Mouse (Mus musculus) CH12.LX (cell line): Measurements from ENCODE around the gene Cdc40.

ENCODE experiments used
- CTCF ChIP-seq, 2 experiments: IDR thresholded peaks in 1 of 2; conservative IDR thresholded peaks in 1 of 2; 2 replicates each; pipeline ENCODE4 v1.5.1; 2011 to 2012; ENCODE audit warnings: low read depth in 2 of 2, low read length in 2 of 2, improper control_type of control experiment in 1 of 2, inconsistent platforms in 1 of 2, mild to moderate bottlenecking in 1 of 2, moderate library complexity in 1 of 2
- E2F4 ChIP-seq: IDR thresholded peaks from 2 replicates; pipeline ENCODE4 v1.6.1; 2011; ENCODE audit warnings: low read depth, low read length, improper control_type of control experiment; ENCODE audit not compliant: insufficient replicate concordance
- EP300 ChIP-seq: IDR thresholded peaks from 2 replicates; pipeline ENCODE4 v1.6.1; 2011; ENCODE audit warnings: low read length, improper control_type of control experiment
- GABPA ChIP-seq: IDR thresholded peaks from 2 replicates; pipeline ENCODE4 v1.6.1; 2012; ENCODE audit warnings: low read depth, low read length, improper control_type of control experiment, inconsistent platforms; ENCODE audit not compliant: insufficient replicate concordance
- POLR2A ChIP-seq: IDR thresholded peaks from 2 replicates; pipeline ENCODE4 v1.6.1; 2011; ENCODE audit warnings: low read depth, mild to moderate bottlenecking, improper control_type of control experiment, low read length
- SIN3A ChIP-seq: IDR thresholded peaks from 2 replicates; pipeline ENCODE4 v1.6.1; 2012; ENCODE audit warnings: low read length, improper control_type of control experiment, inconsistent platforms
- UBTF ChIP-seq: IDR thresholded peaks from 2 replicates; pipeline ENCODE4 v1.6.1; 2012; ENCODE audit warnings: low read depth, mild to moderate bottlenecking, inconsistent platforms, low read length, improper control_type of control experiment, moderate library complexity
- USF1 ChIP-seq: IDR thresholded peaks from 2 replicates; pipeline ENCODE4 v1.6.1; 2014; ENCODE audit warnings: low read depth, mild to moderate bottlenecking, inconsistent platforms, low read length, improper control_type of control experiment
- USF2 ChIP-seq: conservative IDR thresholded peaks from 2 replicates; pipeline ENCODE4 v1.6.1; 2011; ENCODE audit warnings: low read depth, low read length, improper control_type of control experiment

- TF ChIP-seq POLR2A (no peak), CTCF (conservative IDR thresholded peaks at IDR 0.05 in 1 of 2, IDR thresholded peaks at IDR 0.05 in 1 of 2; ENCODE audit: low read depth in 2 of 2, low read length in 2 of 2) (no peak), USF1 (no peak), EP300 (no peak), E2F4 (no peak), SIN3A (no peak), UBTF (no peak), GABPA (no peak), USF2 (no peak)
These were observed 650 bp upstream of the Cdc40 start for GRCm38 (mm10) chr10:40883644-40884278.
